Mouse (Mus musculus): Measurements from ENCODE around the gene Hnrnpll.

GRCm38 (mm10) chr17:79995091-79995691 is 66.9 kb downstream of the Hnrnpll start:
- TF ChIP-seq GATA1 (IDR thresholded peaks at IDR 0.05; ENCODE audit: low read length): no peak
- TF ChIP-seq TAL1 (IDR thresholded peaks at IDR 0.05; ENCODE audit: low read length): no peak
